Mouse (Mus musculus): ENCODE data around the gene Nfe2l3. TPM values are rescaled to one million over a fixed set of nuclear protein-coding genes. Genes with fewer than 3 reads are reported as not detected.

Nfe2l3 gene
- total RNA-seq, 2 experiments from 2014 or later: not detected

DNA sequence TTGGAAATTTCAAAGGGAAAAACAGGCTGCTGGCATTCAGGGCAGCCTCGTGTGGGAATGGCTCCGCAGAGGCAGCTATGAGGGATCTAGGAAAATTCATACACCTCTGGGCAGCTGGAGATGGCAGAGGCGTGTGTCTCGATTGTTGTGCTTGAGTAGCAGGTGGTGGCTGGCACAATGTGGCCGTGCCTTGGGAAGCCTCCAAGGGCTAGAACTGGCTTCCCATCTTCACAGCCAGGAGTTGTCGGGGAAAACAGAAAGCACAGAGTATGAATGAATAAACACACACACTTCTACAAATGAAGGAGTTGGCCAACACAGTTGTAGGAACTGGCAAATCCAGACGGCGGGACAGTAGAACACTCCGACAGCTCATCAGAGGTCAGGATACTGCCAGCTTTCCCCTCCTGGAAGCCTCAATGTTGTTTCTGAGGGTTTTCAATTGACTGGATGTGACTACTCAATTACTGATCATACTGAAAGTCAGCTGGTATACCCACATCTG, 6.4 kb downstream of the Nfe2l3 start:
- no peak for ATAC-seq (replicated peaks; ENCODE audit: low FRiP score, low TSS enrichment, poor library complexity, severe bottlenecking)

DNA sequence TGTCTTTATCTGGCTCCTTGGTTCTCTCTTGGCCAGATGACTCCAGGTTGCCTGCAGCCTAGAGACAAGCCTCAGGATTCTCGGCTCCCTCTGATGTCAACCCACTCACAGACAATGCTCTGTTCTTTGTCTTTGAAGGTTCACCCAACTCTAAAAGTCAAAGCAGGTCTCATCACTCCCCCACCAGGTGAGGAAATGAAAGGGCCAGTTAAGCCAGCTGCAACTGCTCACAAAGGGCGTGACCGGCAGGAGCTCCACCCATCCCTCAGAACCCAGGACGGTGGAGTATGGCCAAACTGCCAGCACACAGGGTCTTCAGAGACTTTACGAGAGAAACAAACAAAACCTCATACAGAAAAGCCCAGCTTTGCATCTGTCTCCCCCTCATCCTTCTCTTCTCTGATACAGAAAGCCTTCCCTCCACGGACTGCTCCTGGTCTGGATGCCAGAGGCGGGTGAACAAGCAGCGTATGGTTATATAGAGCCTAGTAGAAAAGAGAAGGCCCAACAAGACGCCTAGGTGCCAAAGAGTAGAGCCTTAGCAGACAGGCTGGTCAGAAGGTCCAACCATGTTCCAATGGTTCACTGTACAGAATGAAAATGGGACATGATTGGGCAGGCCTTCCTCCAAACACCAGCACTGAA, 9.8 kb downstream of the Nfe2l3 start:
- peak; percentile 76 for ATAC-seq (replicated peaks; ENCODE audit: low FRiP score, low TSS enrichment, poor library complexity, severe bottlenecking)

- no peak for ATAC-seq (replicated peaks; ENCODE audit: low FRiP score, low TSS enrichment, poor library complexity, severe bottlenecking)
These were observed 20.5 kb downstream of the Nfe2l3 start for GRCm38 (mm10) chr6:51452927-51453503.

DNA sequence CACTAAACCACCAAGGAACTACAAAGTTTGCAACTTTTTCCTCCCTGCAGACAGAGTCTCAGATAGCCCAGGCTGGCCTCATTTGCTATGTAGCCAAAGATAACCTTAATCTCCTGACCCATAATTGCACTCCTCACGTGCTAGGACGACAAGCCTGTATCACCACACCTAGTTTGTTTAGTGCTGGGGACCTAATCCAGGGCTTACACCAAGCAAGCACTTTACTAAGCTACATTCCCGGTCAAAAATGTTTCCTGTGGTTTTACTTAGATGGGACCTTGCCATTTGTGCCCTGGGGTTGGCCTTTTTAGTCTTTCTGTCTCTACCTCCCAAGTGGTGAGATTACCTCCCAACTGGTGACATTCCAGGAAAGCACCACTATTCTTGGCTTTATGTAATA, 22.5 kb downstream of the Nfe2l3 start:
- ATAC-seq (replicated peaks; ENCODE audit: low FRiP score, low TSS enrichment, poor library complexity, severe bottlenecking): no peak

- no peak for ATAC-seq (replicated peaks; ENCODE audit: low FRiP score, low TSS enrichment, poor library complexity, severe bottlenecking)
These were observed 23.7 kb downstream of the Nfe2l3 start for GRCm38 (mm10) chr6:51456198-51456597.

DNA sequence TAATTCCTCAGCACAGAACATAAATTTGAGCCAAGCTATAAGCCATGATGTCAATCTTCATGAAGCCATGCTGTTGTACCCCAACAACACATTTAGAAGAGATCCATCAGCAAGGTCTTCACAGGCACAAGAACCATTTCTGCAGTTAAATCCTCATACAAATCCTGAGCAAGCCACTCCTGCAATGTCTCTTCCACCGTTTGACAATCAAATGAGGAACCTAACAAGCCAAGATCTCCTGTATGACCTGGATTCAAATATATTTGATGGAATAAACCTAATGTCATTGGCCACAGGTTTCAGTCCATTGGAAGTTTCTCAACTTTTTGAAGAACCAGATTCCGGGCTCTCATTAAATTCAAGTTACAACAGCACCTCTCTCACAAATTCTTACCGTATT, 24.8 kb downstream of the Nfe2l3 start:
- ATAC-seq (replicated peaks; ENCODE audit: low FRiP score, low TSS enrichment, poor library complexity, severe bottlenecking): no peak

- no peak for ATAC-seq (replicated peaks; ENCODE audit: low FRiP score, low TSS enrichment, poor library complexity, severe bottlenecking)
These were observed 25.4 kb downstream of the Nfe2l3 start for GRCm38 (mm10) chr6:51457770-51458387.

- ATAC-seq (replicated peaks; ENCODE audit: low FRiP score, low TSS enrichment, poor library complexity, severe bottlenecking): peak; percentile 10; the same call in 1 of the 2 replicates
These were observed 26.4 kb downstream of the Nfe2l3 start for GRCm38 (mm10) chr6:51458925-51459312.

GRCm38 (mm10) chr6:51459313-51460020, 27.0 kb downstream of the Nfe2l3 start:
- ATAC-seq (replicated peaks; ENCODE audit: low FRiP score, low TSS enrichment, poor library complexity, severe bottlenecking): peak; percentile 39

DNA sequence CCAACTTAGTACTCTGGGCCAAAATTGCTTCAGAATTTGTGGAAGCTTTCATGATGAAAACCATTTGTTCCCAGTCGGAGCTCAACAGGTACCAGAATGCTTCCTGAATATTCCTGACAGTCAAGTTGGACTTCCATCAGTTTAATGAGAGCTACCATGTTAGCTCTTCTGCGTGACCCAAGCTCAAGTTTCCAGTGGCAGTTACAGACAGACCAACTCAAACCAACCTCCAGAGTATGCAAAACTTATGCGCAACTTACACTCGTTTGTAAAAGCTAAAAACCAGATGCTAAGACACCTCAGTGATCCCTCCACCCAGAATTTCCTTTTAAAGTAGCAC, 27.5 kb downstream of the Nfe2l3 start:
- ATAC-seq (replicated peaks; ENCODE audit: low FRiP score, low TSS enrichment, poor library complexity, severe bottlenecking): peak; percentile 12; the same call in 1 of the 2 replicates

DNA sequence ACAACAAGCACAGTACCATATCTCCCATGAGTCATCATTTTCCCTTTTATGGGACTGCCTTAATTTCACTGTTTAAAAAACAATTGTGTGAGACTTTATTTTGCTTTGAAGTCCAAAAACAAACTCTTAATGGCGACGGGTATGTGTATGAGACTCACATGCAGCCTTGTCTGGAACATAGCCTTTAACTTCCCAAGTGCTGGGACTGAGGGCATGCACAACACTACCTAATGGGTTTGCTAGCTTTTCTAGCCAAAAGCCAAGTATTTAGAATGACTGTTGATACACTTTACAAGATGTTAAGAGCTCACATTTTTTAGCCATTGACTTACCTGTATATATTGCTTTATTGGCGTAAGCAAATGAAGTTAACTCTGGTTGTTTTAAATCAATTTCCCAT, 27.9 kb downstream of the Nfe2l3 start:
- ATAC-seq (replicated peaks; ENCODE audit: low FRiP score, low TSS enrichment, poor library complexity, severe bottlenecking): no peak

GRCm38 (mm10) chr6:51467649-51468048, 35.2 kb downstream of the Nfe2l3 start:
- ATAC-seq (replicated peaks; ENCODE audit: low FRiP score, low TSS enrichment, poor library complexity, severe bottlenecking): no peak

DNA sequence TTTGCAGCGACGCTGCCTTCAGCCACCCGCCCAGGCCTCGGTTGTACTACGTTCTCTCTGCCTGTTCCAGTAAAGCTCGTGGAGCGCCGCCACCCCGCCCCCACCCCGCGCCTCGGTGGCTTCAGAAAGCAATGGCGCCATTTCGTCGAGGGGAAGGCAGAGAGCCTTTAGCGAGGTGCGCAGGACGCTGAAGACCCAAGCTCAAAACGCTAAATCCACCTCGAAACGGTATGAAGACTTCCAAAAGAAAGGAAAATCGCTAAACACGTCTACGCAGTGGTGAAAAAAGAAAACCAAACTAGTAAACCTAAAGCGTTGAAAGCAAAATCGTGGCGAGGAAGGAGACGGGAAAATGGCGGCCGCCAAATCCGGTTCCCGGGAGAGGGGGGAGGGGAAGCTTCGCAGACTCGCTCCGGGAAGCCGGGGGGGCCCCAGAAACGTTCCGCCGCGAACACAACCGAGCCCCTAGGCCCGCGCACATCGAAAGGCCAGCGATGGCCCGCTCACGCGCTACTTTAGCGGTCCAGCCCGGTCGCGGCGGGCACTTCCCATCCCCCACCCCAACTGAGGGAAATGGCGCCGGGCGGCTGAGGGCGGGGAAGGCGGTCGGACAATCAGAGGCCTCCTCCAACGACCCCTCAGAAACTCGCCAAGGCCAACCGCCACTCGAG, 36.6 kb downstream of the Nfe2l3 start:
- ATAC-seq (replicated peaks; ENCODE audit: low FRiP score, low TSS enrichment, poor library complexity, severe bottlenecking): peak; percentile 48

DNA sequence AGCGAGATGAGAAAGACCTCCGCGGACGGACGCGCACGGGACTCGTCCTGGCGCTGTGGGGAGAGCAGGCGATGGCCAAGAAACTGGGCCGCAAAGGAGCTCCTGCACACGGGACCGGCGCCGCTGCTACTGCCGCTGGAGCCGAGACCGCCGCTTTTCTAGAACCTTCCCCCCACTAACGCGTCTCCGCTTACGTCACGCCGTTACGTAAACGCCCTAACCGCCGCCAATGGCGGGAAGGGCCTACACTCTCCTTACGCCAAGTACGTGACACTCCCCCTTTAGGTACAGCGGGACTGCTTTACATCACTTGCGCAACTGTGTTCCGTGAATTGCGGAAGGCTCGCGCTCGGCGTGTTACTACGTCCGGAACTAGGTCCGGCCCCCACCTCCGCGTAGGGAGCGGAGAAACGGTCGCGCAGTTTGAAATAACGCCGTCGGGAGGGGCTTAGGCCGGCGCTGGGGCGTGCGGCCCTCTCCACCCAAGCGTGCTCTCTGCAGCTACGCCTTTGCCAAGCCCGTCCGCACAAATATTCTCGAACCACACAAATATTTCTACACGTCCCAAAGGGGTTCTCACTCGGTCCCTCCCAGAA, 37.3 kb downstream of the Nfe2l3 start, which contains the start of gene Hnrnpa2b1:
Gene Hnrnpa2b1 (minus strand): TSS at position 180 of the 596 bp plus-strand sequence.
- peak; percentile 77 for ATAC-seq (replicated peaks; ENCODE audit: low FRiP score, low TSS enrichment, poor library complexity, severe bottlenecking)

DNA sequence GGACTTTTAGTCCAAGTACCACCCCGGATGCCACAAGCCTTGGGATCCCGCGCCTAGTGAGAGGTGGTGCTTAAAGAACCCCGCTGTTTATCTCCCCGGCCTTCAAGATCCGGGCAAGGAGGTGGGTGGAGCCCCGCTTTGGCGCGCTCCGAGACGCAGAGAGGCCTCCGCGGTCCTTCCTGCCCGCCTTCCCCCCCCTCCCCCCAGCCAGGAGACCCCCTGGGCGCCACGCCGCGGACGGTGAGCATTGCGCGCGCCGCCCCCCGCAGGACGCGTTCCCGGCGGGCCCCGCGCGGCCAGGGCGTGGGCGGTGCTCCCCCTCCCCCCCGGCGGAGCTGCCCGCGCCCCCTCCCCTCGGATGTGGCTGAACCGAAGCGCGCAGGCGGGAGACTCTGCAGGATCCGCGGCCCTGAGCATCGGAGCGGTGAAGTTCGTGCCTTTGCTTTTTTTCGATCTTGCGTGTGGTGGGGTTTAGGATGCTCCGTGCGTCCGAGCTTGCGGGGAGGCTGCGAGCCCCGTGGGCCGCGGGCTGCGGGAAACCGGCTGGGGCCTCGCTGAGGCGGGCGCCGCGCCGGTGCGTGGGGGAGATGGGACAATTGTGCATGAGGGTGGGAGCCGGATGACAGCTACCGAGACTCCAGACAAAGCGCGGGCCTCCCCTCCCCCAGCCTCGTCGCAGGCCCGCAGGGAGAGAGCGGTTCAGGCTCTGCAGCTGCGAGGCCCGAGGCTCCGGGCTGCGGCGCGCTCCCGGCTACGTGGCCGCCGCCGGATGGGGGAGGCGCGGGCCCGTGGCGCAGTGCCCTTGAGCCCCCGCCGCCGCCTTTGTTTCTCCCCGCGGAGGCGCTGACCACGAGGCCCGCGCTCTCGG, 38.1 kb downstream of the Nfe2l3 start, which contains the start of gene Cbx3:
Gene Cbx3 (plus strand): TSS at position 50 of the 868 bp plus-strand sequence.
- ATAC-seq (replicated peaks; ENCODE audit: low FRiP score, low TSS enrichment, poor library complexity, severe bottlenecking): peak; percentile 75

DNA sequence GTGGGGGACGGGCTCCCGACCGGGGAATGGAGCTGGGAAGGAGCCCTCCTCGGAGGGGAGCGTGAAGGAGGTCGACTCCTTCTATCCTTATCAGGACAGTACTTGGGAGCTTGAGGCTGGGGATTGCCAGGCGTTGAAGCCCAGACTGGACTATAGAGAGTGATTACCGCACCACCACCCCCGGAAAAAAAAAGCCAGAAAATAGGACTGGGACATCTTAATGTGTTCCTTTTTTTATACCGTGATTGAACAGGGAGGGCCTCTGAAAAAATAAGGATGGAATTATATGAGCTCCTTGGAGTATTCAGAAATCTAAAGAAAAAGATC, 38.7 kb downstream of the Nfe2l3 start:
- no peak for ATAC-seq (replicated peaks; ENCODE audit: low FRiP score, low TSS enrichment, poor library complexity, severe bottlenecking)

GRCm38 (mm10) chr6:51471782-51472181, 39.3 kb downstream of the Nfe2l3 start:
- no peak for ATAC-seq (replicated peaks; ENCODE audit: low FRiP score, low TSS enrichment, poor library complexity, severe bottlenecking)

- no peak for ATAC-seq (replicated peaks; ENCODE audit: low FRiP score, low TSS enrichment, poor library complexity, severe bottlenecking)
These were observed 39.7 kb downstream of the Nfe2l3 start for GRCm38 (mm10) chr6:51472213-51472612.
